Mouse (Mus musculus) intestine, postnatal 0 days (tissue): Measurements from ENCODE around the gene Mtcp1. TPM values are rescaled to one million over a fixed set of nuclear protein-coding genes. Genes with fewer than 3 reads are reported as not detected.

Experiments used
- ATAC-seq: fragments of 200-750 bp; cut with Nextera tagmentation; 2 replicates; pipeline ENCODE4 v1.8.0; 2017; ENCODE audit warnings: mild to moderate bottlenecking, moderate TSS enrichment, moderate library complexity
- H3K27ac ChIP-seq: fragments of 300-500 bp; sonication (generic); 2 replicates; pipeline ENCODE4 v1.5.1; 2014; ENCODE audit warnings: mild to moderate bottlenecking, low read depth, low read length, moderate library complexity
- H3K27me3 ChIP-seq: fragments of 300-500 bp; sonication (generic); replicated peaks from 2 replicates; pipeline ENCODE4 v1.6.1; 2014; ENCODE audit warnings: low read length, mixed read lengths; ENCODE audit not compliant: control insufficient read depth, insufficient read depth
- H3K36me3 ChIP-seq: fragments of 300-500 bp; sonication (generic); 2 replicates; pipeline ENCODE4 v1.6.1; 2014; ENCODE audit warnings: mild to moderate bottlenecking, moderate library complexity; ENCODE audit not compliant: control insufficient read depth, insufficient read depth
- H3K4me1 ChIP-seq: fragments of 300-500 bp; sonication (generic); replicated peaks from 2 replicates; pipeline ENCODE4 v1.6.1; 2014; ENCODE audit warnings: antibody characterized with exemption, low read length, mixed read lengths; ENCODE audit not compliant: control insufficient read depth, insufficient read depth
- H3K4me2 ChIP-seq: fragments of 300-500 bp; sonication (generic); replicated peaks from 2 replicates; pipeline ENCODE4 v1.6.1; 2014; ENCODE audit warnings: low read depth, mild to moderate bottlenecking, moderate library complexity
- H3K4me3 ChIP-seq: fragments of 300-500 bp; sonication (generic); 2 replicates; pipeline ENCODE4 v1.5.1; 2014; ENCODE audit warnings: low read depth, low read length
- H3K9ac ChIP-seq: fragments of 300-500 bp; sonication (generic); 2 replicates; pipeline ENCODE4 v1.6.1; 2014; ENCODE audit warnings: mild to moderate bottlenecking, low read depth, low read length
- H3K9me3 ChIP-seq: fragments of 300-500 bp; sonication (generic); 2 replicates; pipeline ENCODE4 v1.6.1; 2016; ENCODE audit warnings: mixed run types; ENCODE audit not compliant: control insufficient read depth
- CTCF ChIP-seq: sonication (generic); IDR thresholded peaks from 2 replicates; pipeline ENCODE4 v1.5.1; 2016; ENCODE audit warnings: low read depth, mild to moderate bottlenecking, control low read depth, antibody characterized with exemption, moderate library complexity
- WGBS: fragments of 180-500 bp; shearing (Covaris S2); extraction: QIAGEN DNeasy Blood & Tissue Kit; methylation state at CpG from one replicate; pipeline ENCODE4 v1.1.7; 2014; 5-methylcytosine and 5-hydroxymethylcytosine counted together
- polyA plus RNA-seq: library from polyadenylated mRNA; unstranded; fragments of >200 nt; fragmentation: Nextera tagmentation; extraction: Ambion mirVana; gene quantifications from 2 replicates; pipeline ENCODE4 v1.2.1, GENCODE M21; 2015

The Mtcp1 gene
- polyA plus RNA-seq: 3.1 and 3.6 TPM in 2 replicates

- 18% methylated on average over 52 of the region's 52 CpGs for WGBS
These were observed at the start of gene Mtcp1, which contains the start of the genes Cmc4 and Brcc3 for GRCm38 (mm10) chrX:75415936-75416785. TSS of gene Mtcp1 (minus strand) at chrX:75416588. TSS of gene Cmc4 (minus strand) at chrX:75416584. TSS of gene Brcc3 (plus strand) at chrX:75416628.

GRCm38 (mm10) chrX:75454597-75454996 is 38.2 kb upstream of the Mtcp1 start:
- WGBS: 77% methylated on average over 1 of the region's 1 CpGs
- no peak for TF ChIP-seq CTCF
- Histone ChIP-seq H3K4me2 (no peak overlapping the region), H3K9ac (no peak overlapping the region), H3K27me3 (no peaks in the 10 kb centered on the region), H3K4me3 (no peak overlapping the region), H3K4me1 (no peaks in the 10 kb centered on the region), H3K27ac (no peak overlapping the region), H3K9me3 (no peaks in the 10 kb centered on the region), H3K36me3 (no peaks in the 10 kb centered on the region)
- no peak for ATAC-seq

More at GRCm38 (mm10) chrX:75415936-75416785, at the start of gene Mtcp1, which contains the start of the genes Cmc4 and Brcc3:
- H3K27me3 ChIP-seq: no peaks in the 10 kb centered on the region
- peak; percentile 100 for ATAC-seq
- H3K9me3 ChIP-seq: no peaks in the 10 kb centered on the region
- no peaks in the 10 kb centered on the region for H3K36me3 ChIP-seq
- TF ChIP-seq CTCF: 0 out of 2 replicates have a peak, but pooled peaks have one; percentile 34
- H3K4me2 ChIP-seq: peak within 1 kb of the TSS; percentile 58
- peak within 1 kb of the TSS; percentile 56 for H3K4me3 ChIP-seq
- H3K4me1 ChIP-seq: no peaks in the 10 kb centered on the region
- H3K27ac ChIP-seq: peak within 1 kb of the TSS; percentile 68
- H3K9ac ChIP-seq: peak within 1 kb of the TSS; percentile 46

DNA sequence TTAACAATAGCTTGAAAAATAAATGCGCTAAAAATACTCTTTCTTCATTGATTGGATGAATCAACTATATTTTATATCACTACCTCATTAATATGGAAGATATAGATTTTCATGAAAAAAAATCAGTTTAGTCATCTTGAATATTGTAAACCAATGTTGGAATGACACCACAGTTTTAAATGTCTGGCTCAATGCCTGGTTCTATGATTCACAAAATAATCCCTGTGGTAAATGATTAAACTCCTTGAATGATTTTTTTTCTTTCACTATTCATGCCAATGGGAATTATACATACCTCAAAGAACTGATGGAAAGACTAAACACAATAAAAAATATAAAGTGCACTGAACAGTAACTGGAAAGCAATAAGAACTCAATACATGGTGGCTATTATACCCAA is 6.7 kb downstream of the Mtcp1 start:
- Histone ChIP-seq H3K27me3 (no peaks in the 10 kb centered on the region), H3K9ac (no peak overlapping the region), H3K4me3 (no peak overlapping the region), H3K9me3 (no peaks in the 10 kb centered on the region), H3K27ac (no peak overlapping the region), H3K4me1 (no peaks in the 10 kb centered on the region), H3K4me2 (no peak overlapping the region), H3K36me3 (no peaks in the 10 kb centered on the region)
- no peak for ATAC-seq
- 95% methylated on average over 1 of the region's 1 CpGs for WGBS
- no peak for TF ChIP-seq CTCF

DNA sequence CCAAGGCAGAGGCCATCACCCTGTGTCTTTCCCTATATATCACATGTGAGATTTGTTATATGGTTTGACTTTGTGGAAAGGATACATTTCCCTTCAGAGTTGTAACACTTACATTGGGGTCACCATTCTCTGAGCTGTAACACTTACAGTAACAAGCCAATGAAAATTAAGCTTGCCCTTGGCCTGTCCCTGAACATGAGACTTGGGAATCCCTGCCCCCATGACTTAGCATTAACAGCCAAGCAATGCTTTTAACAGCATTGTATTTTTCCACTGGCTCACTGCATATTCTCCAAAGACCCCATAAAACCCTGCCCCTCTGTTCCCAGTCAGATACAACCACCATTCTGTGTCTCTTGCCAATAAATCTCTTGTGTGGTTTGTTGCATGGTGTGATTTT is 13.0 kb downstream of the Mtcp1 start:
- Histone ChIP-seq H3K36me3 (no peaks in the 10 kb centered on the region), H3K4me3 (no peak overlapping the region), H3K4me2 (no peak overlapping the region), H3K9ac (no peak overlapping the region), H3K27ac (no peak overlapping the region), H3K27me3 (no peaks in the 10 kb centered on the region), H3K9me3 (no peaks in the 10 kb centered on the region), H3K4me1 (no peaks in the 10 kb centered on the region)
- ATAC-seq: no peak
- TF ChIP-seq CTCF: no peak

DNA sequence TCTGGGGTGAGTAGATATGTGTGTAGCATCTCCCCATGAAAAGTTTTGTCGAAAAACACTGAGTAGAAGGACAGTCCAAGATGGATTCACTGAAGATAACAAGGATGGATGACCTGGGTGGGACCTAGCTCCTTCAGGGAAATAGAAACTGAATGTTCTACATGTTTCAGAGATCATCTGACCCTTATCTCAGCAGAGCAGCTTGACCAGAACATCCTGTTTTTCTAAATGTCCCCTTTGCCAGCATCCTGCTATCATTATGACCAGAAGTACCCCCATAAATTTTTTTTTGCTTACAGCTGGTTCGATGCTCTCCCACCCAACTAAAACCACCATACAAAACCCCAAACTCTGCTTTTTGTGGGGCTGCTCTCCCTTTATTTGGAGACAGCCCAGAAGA is 13.7 kb downstream of the Mtcp1 start:
- Histone ChIP-seq H3K9ac (no peak overlapping the region), H3K27me3 (no peaks in the 10 kb centered on the region), H3K27ac (no peak overlapping the region), H3K9me3 (no peaks in the 10 kb centered on the region), H3K4me1 (no peaks in the 10 kb centered on the region), H3K36me3 (no peaks in the 10 kb centered on the region), H3K4me3 (no peak overlapping the region), H3K4me2 (no peak overlapping the region)
- WGBS: 67% methylated on average over 2 of the region's 2 CpGs
- no peak for ATAC-seq
- no peak for TF ChIP-seq CTCF

- Histone ChIP-seq H3K4me1 (no peaks in the 10 kb centered on the region), H3K4me3 (no peak overlapping the region), H3K4me2 (no peak overlapping the region), H3K36me3 (no peaks in the 10 kb centered on the region), H3K27ac (no peak overlapping the region), H3K9ac (no peak overlapping the region), H3K27me3 (no peaks in the 10 kb centered on the region), H3K9me3 (no peaks in the 10 kb centered on the region)
- 89% methylated on average over 1 of the region's 1 CpGs for WGBS
- no peak for ATAC-seq
- TF ChIP-seq CTCF: no peak
These were observed 16.9 kb downstream of the Mtcp1 start for GRCm38 (mm10) chrX:75399471-75399870.
